Mouse (Mus musculus) G1E (cell line): ENCODE measurements around the gene Tex13c2. TPM values are rescaled to one million over a fixed set of nuclear protein-coding genes. Genes with fewer than 3 reads are reported as not detected.

Source experiments
- ATAC-seq: 2 replicates; pipeline ENCODE4 v1.8.0; 2016; ENCODE audit warnings: mild to moderate bottlenecking; ENCODE audit not compliant: insufficient number of reproducible peaks, poor library complexity, low FRiP score, severe bottlenecking; ENCODE audit errors: extremely low read depth
- DNase-seq: peaks from one replicate; pipeline ENCODE4 v3.0.0; 2012; ENCODE audit warnings: low spot score
- H3K27me3 ChIP-seq: 2 replicates; pipeline ENCODE4 v1.6.1; 2012; ENCODE audit warnings: mild to moderate bottlenecking, low read length, inconsistent platforms; ENCODE audit not compliant: insufficient read depth
- H3K36me3 ChIP-seq: replicated peaks from 2 replicates; pipeline ENCODE3; 2012; ENCODE audit warnings: mild to moderate bottlenecking, inconsistent platforms
- H3K4me1 ChIP-seq: 2 replicates; pipeline ENCODE4 v1.6.1; 2012; ENCODE audit warnings: low read depth, low read length, inconsistent platforms, mixed read lengths; ENCODE audit not compliant: insufficient read depth
- H3K4me3 ChIP-seq: 2 replicates; pipeline ENCODE4 v1.5.1; 2012; ENCODE audit warnings: low read depth, mild to moderate bottlenecking, inconsistent platforms, low read length, moderate library complexity, mixed read lengths
- H3K9me3 ChIP-seq: replicated peaks from 2 replicates; pipeline ENCODE4 v1.6.1; 2012; ENCODE audit warnings: inconsistent platforms
- CTCF ChIP-seq: IDR thresholded peaks from 2 replicates; pipeline ENCODE4 v1.5.1; 2012; ENCODE audit warnings: low read depth, low read length, inconsistent platforms, mixed read lengths
- GATA1 ChIP-seq: IDR thresholded peaks from 2 replicates; pipeline ENCODE4 v1.6.1; 2012; ENCODE audit warnings: borderline replicate concordance, low read length, inconsistent platforms, mixed read lengths
- GATA2 ChIP-seq: IDR thresholded peaks from 2 replicates; pipeline ENCODE4 v1.6.1; 2012; ENCODE audit warnings: low read depth, low read length, inconsistent platforms, borderline replicate concordance
- POLR2AphosphoS5 ChIP-seq: IDR thresholded peaks from 2 replicates; pipeline ENCODE4 v1.6.1; 2012; ENCODE audit warnings: low read depth, low read length, inconsistent platforms; ENCODE audit not compliant: insufficient replicate concordance
- TAL1 ChIP-seq: conservative IDR thresholded peaks from 2 replicates; pipeline ENCODE4 v1.6.1; 2012; ENCODE audit warnings: low read depth, low read length, inconsistent platforms, mixed read lengths
- polyA plus RNA-seq: library from polyadenylated mRNA; stranded (reverse); fragments of >175 nt; gene quantifications from 2 replicates; pipeline ENCODE4 v1.2.3, GENCODE M21; 2012
- total RNA-seq, 2 experiments: library from RNA; stranded (forward) in 1 of 2; stranded (reverse) in 1 of 2; fragments of 200-1000 nt in 1 of 2; fragments of >200 nt in 1 of 2; fragmentation: Nextera tagmentation in 1 of 2; gene quantifications; 2 replicates each; pipeline ENCODE4 v1.2.3; 2014 to 2017

Gene Tex13c2
- total RNA-seq (2014; fragmentation: Nextera tagmentation) (not detected in 2 replicates), total RNA-seq (2017) (not detected in 2 replicates), polyA plus RNA-seq (not detected in 2 replicates)

DNA sequence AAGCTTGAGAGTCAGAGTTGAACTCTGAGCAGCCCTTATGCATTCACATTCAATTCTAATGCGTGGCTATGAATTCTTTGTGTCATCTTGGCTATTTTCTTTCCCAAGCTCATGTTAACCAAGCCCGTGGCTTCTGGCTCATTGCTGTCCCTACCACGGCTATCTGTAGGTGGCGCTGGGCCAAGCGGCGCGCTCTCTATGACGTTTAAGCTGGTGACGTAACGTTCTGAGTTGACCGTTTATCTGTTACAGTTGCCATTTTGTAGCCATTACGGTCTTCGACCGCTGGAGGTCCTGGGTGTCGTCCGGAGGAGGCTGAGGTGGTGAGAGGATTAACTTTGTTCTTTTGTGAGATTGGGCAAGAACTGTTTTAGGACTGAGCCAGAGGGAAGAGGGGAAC is at the start of gene Tex13c2:
Gene Tex13c2, plus strand, starts transcription at position 246 of the 400 bp plus-strand sequence.
- no peaks in the 10 kb centered on the region for H3K9me3 ChIP-seq
- no peaks in the 10 kb centered on the region for H3K27me3 ChIP-seq
- no peak for DNase-seq
- H3K4me1 ChIP-seq = no peaks in the 10 kb centered on the region
- ATAC-seq = no peak
- H3K4me3 ChIP-seq = no peak within 1 kb of the TSS
- no peaks in the 10 kb centered on the region for H3K36me3 ChIP-seq
- TF ChIP-seq GATA1 (no peak), CTCF (no peak), POLR2AphosphoS5 (no peak), TAL1 (no peak), GATA2 (no peak)

DNA sequence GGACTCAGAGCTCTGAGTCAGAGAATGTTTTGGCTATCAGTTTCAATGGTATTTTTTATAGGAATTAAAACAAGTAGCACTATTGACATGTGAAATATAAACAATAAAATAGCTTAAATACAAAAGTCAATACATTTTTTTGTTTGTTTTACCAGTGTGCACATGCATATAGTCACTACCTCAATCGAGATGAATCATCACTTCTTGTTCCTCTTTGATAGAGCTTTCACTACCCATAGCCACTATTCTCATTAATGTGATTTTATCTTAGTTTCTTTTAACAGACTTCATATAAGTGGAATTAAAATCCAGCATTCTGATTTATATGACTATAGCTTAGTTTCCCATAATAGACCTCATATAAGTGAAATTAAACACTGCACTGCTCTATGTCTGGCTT is 39.2 kb upstream of the Tex13c2 start:
- no peak for DNase-seq
- no peak for ATAC-seq
- no peaks in the 10 kb centered on the region for H3K9me3 ChIP-seq
- no peak overlapping the region for H3K4me3 ChIP-seq
- H3K4me1 ChIP-seq = no peaks in the 10 kb centered on the region
- TF ChIP-seq GATA1 = no peak
- TF ChIP-seq TAL1 = no peak
- TF ChIP-seq GATA2 = no peak
- no peak for TF ChIP-seq CTCF
- TF ChIP-seq POLR2AphosphoS5 = no peak
- H3K36me3 ChIP-seq = no peaks in the 10 kb centered on the region
- no peaks in the 10 kb centered on the region for H3K27me3 ChIP-seq

DNA sequence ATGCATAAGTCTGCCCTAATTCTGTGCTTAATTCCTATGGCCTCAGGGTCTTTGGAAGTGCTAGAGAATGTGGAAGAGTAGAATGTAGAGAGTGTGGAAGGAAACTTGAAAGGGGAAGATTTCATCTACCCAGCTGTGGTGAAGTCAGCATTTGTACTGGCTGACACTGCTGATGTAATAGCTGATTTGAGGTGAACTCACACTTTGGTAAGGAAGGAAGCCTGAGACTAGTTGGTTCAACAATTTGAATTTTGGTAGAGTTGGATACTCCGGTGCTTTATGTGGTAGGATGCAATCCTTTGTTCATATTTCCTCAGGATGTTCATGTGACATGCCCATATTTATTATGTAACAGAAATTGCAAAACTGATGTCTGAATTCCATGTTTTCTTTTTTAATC is 36.5 kb upstream of the Tex13c2 start:
- Histone ChIP-seq H3K36me3 (no peaks in the 10 kb centered on the region), H3K9me3 (no peaks in the 10 kb centered on the region), H3K4me3 (no peak overlapping the region), H3K4me1 (no peaks in the 10 kb centered on the region), H3K27me3 (no peaks in the 10 kb centered on the region)
- TF ChIP-seq POLR2AphosphoS5 = no peak
- no peak for TF ChIP-seq TAL1
- TF ChIP-seq CTCF = no peak
- no peak for TF ChIP-seq GATA2
- no peak for TF ChIP-seq GATA1
- no peak for DNase-seq
- ATAC-seq = no peak

DNA sequence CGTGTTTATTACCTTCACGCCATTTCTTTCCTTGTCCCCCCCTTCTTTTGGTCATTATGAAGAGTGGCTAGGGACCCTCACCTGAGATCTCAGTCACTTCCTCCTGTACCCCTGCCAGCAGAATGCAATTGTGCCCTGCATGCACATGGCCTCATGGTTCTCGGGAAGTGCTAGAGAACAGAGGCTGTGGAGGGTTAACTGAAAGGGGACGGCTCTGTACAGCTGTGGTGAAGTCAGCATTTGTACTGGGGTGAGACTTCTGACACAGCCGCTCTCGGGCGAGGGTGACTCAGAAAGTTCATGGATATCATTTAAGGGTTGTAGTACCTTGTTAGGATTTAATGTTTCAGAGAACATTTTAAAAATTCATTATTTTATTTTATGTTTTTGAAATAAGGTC is 35.0 kb upstream of the Tex13c2 start:
- ATAC-seq = no peak
- Histone ChIP-seq H3K9me3 (no peaks in the 10 kb centered on the region), H3K4me1 (no peaks in the 10 kb centered on the region), H3K36me3 (no peaks in the 10 kb centered on the region), H3K27me3 (no peaks in the 10 kb centered on the region), H3K4me3 (no peak overlapping the region)
- no peak for DNase-seq
- TF ChIP-seq POLR2AphosphoS5 (no peak), GATA1 (no peak), CTCF (no peak), GATA2 (no peak), TAL1 (no peak)

DNA sequence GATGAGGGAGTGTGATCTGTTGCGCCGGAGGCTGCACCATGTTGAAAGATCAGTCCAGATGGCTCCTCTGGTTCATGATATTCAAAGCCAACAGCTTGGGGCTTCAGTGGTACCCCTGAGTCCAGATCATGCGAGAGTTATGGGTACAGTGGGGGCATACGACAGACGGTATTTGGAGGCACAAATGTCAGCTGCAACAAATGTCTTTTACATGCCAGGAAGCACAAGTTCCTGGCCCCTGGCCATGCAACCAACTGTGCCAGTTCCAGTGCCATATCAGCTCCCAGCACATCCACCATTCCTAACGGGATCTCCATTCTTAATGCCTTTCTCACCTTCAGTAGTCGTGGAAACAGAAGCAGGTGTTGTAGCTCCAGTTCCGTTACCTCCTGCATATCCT is 845 bp downstream of the Tex13c2 start:
- DNase-seq (no peak), ATAC-seq (no peak)
- TF ChIP-seq POLR2AphosphoS5 = no peak
- TF ChIP-seq GATA1 = no peak
- no peak for TF ChIP-seq CTCF
- no peak for TF ChIP-seq GATA2
- TF ChIP-seq TAL1 = no peak
- Histone ChIP-seq H3K36me3 (no peaks in the 10 kb centered on the region), H3K9me3 (no peaks in the 10 kb centered on the region), H3K4me1 (no peaks in the 10 kb centered on the region), H3K27me3 (no peaks in the 10 kb centered on the region), H3K4me3 (no peak overlapping the region)

DNA sequence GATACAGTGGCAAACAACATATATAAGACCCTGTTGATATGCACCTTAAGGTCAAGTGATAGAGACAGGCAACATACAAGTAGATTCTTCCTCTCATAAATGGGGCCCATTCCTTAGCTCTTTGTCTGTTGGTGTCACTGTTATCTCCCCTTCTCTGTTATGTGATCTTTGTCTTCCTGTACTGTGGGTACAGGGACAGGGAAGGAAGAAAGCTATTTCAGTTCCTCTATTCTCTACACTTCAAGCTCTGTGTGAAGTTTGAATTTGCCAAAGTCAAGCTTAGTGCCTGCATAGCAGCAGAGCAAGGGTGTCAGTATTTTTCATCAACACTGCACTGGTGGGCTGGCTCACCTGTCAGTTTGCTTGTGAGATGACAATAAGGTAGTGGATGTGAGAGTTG is 11.0 kb downstream of the Tex13c2 start:
- TF ChIP-seq TAL1 (no peak), GATA1 (no peak), POLR2AphosphoS5 (no peak), CTCF (no peak), GATA2 (no peak)
- no peak for ATAC-seq
- H3K36me3 ChIP-seq = no peaks in the 10 kb centered on the region
- no peak overlapping the region for H3K4me3 ChIP-seq
- H3K9me3 ChIP-seq = no peaks in the 10 kb centered on the region
- H3K4me1 ChIP-seq = no peaks in the 10 kb centered on the region
- no peak for DNase-seq
- no peaks in the 10 kb centered on the region for H3K27me3 ChIP-seq

DNA sequence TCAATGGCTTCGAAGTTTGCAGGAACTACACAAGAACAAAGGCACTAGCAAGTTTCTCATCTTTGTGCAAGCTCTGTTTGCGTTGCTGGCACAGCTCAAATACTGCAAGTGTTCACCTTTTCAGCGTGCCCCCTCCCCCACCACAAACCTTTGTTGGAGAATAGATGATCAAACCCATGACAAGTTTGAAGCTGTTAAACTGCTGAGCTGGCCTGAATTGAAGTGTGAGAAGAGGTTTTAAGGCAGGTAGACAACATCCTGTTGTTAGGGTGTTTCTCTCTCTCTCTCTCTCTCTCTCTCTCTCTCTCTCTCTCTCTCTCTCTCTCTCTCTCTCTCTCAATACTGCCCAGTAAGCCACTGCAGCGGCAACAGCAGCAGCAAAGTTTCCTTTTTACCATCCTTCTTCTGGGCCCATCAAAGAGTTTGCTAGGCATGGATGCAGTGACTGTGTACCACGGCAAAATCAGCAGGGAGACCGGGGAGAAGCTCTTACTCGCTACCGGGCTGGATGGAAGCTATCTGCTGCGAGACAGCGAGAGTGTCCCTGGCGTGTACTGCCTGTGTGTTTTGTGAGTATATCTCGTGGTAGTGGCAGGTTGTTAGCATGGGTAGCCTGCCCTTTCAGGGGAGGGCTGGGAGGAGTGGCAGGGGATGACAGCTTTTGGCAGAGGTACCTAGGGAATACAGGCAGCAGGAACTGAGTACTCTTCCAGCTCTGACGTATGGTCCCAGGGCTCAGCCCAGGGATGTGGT is 13.0 kb downstream of the Tex13c2 start, which contains the start of gene Sh2d1a:
Gene Sh2d1a, plus strand, starts transcription at position 163 of the 753 bp plus-strand sequence.
- Histone ChIP-seq H3K4me3 (no peak within 1 kb of the TSS), H3K9me3 (no peaks in the 10 kb centered on the region), H3K36me3 (no peaks in the 10 kb centered on the region), H3K4me1 (no peaks in the 10 kb centered on the region), H3K27me3 (no peaks in the 10 kb centered on the region)
- DNase-seq (no peak), ATAC-seq (no peak)
- TF ChIP-seq POLR2AphosphoS5 = no peak
- no peak for TF ChIP-seq GATA2
